Mouse (Mus musculus) layer of hippocampus, postnatal 25 days (tissue): ENCODE measurements around the gene Rfx7. TPM values are rescaled to one million over a fixed set of nuclear protein-coding genes. Genes with fewer than 3 reads are reported as not detected.

ENCODE experiments used
- DNase-seq, 2 experiments: peaks; one replicate each; pipeline ENCODE4 v3.0.0; 2022; ENCODE audit warnings: mixed read lengths in 2 of 2, low spot score in 1 of 2; ENCODE audit errors: extremely low spot score in 1 of 2
- total RNA-seq, 2 experiments: library from RNA; stranded (reverse); gene quantifications; 2 replicates each; pipeline ENCODE4 v1.2.3; 2021

Rfx7 gene
- total RNA-seq, result 10 to 100 TPM; 20.2 to 24.8 TPM

GRCm38 (mm10) chr9:72531996-72532380 lies at the start of gene Rfx7:
Gene Rfx7, plus strand, starts transcription at chr9:72532240.
- peak; percentile 65 to 74 for DNase-seq

- DNase-seq, result no peak
These were observed 43.5 kb upstream of the Rfx7 start for GRCm38 (mm10) chr9:72488523-72488922.

GRCm38 (mm10) chr9:72489131-72489530 lies 42.9 kb upstream of the Rfx7 start:
- DNase-seq, result no peak

- peak; percentile 71 to 74 for DNase-seq
These were observed 40.4 kb upstream of the Rfx7 start for GRCm38 (mm10) chr9:72491559-72492193.

- DNase-seq, result no peak
These were observed 39.9 kb upstream of the Rfx7 start, which contains the start of gene Tex9 for GRCm38 (mm10) chr9:72492194-72492565. Gene Tex9, minus strand, starts transcription at chr9:72492212.

GRCm38 (mm10) chr9:72493465-72493864 lies 38.6 kb upstream of the Rfx7 start:
- DNase-seq, result no peak

- DNase-seq, result no peak
These were observed 37.9 kb upstream of the Rfx7 start for GRCm38 (mm10) chr9:72493984-72494685.

GRCm38 (mm10) chr9:72496691-72497090 lies 35.3 kb upstream of the Rfx7 start:
- no peak for DNase-seq

- DNase-seq, result no peak
These were observed 34.9 kb upstream of the Rfx7 start for GRCm38 (mm10) chr9:72497171-72497570.

- no peak for DNase-seq
These were observed 19.6 kb upstream of the Rfx7 start for GRCm38 (mm10) chr9:72512229-72512981.

- no peak for DNase-seq
These were observed 16.7 kb upstream of the Rfx7 start for GRCm38 (mm10) chr9:72515366-72515765.

GRCm38 (mm10) chr9:72519246-72519645 lies 12.8 kb upstream of the Rfx7 start:
- DNase-seq, result no peak

- no peak for DNase-seq
These were observed 11.2 kb upstream of the Rfx7 start for GRCm38 (mm10) chr9:72520849-72521248.

GRCm38 (mm10) chr9:72526091-72526490 lies 5.9 kb upstream of the Rfx7 start:
- DNase-seq, result no peak

- DNase-seq, result peak; percentile 66 to 85
These were observed 1.8 kb upstream of the Rfx7 start for GRCm38 (mm10) chr9:72530237-72530636.

GRCm38 (mm10) chr9:72530824-72531223 lies 1.2 kb upstream of the Rfx7 start:
- DNase-seq, result no peak

GRCm38 (mm10) chr9:72531291-72531995 lies 597 bp upstream of the Rfx7 start:
- DNase-seq, result peak; percentile 53 to 70

- DNase-seq, result peak; percentile 45 to 54
These were observed 495 bp downstream of the Rfx7 start for GRCm38 (mm10) chr9:72532381-72533088.

GRCm38 (mm10) chr9:72533089-72533415 lies 1.0 kb downstream of the Rfx7 start:
- no peak for DNase-seq

- DNase-seq, result no peak
These were observed 2.9 kb downstream of the Rfx7 start for GRCm38 (mm10) chr9:72534985-72535384.
